Mouse (Mus musculus): ENCODE results near the gene C8g. TPM values are rescaled to one million over a fixed set of nuclear protein-coding genes. Genes with fewer than 3 reads are reported as not detected.

C8g gene
- polyA plus RNA-seq, 1 experiment from 2014 or later = 5.9 TPM

GRCm38 (mm10) chr2:25461407-25461806, 40.1 kb downstream of the C8g start:
- Histone ChIP-seq H3K4me2 (ENCODE audit: low read length) (peak overlapping the region; percentile 98), H3K9ac (ENCODE audit: low read depth, low read length) (peak overlapping the region; percentile 85), H3K4me3 (ENCODE audit: low read depth, low read length) (peak overlapping the region; percentile 59), H3K27me3 (ENCODE audit: control insufficient read depth, insufficient read depth, low read depth, low read length) (no peaks in the 10 kb centered on the region), H3K9me3 (replicated peaks; ENCODE audit: control insufficient read depth, low read length, poor library complexity, severe bottlenecking) (no peaks in the 10 kb centered on the region), H3K36me3 (ENCODE audit: control insufficient read depth, insufficient read depth, low read length) (peaks cover 18% of the 10 kb centered on the region), H3K4me1 (ENCODE audit: control insufficient read depth, insufficient read depth, low read length) (peaks cover 22% of the 10 kb centered on the region), H3K27ac (ENCODE audit: low read length) (peak overlapping the region; percentile 91)
- WGBS = 24% methylated on average over 3 of the region's 3 CpGs
- peak; percentile 12 for ATAC-seq

DNA sequence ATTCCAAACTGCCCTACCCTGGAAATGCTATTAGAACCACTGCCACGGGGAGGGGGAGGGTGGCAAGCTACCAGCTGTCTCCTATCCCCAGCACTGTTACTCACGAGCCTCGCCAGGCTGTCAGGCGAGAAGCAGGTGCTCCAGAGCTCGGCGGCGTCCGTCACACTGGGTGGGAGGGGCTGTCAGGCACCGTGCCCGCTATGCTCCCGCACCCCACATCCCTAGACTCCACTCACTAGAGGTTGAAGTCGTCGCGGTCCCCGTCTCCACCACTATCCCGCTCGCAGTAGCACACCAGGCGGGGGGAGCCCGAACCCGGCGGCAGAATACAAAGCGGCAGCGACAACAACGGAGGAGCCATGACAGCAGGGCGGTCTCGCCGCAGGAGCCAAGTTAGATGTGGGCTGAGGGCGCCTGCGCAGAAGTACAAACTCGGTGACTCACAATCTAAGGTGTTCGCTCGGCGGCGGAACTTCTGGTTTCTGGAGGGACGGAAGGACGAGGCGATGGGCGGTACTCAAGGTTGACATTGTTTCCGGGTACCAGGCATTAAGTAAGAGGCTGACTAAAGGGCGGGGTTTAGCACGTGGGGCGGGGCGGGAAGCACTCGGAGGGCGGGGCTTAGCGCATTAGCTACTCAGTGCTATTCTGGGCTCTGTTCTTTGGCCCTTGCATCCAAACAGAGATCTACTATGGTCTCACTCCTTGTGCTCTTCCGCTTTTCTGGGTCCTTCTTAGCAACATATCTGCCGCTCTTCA, 40.8 kb downstream of the C8g start, which contains the start of gene Paxx:
Gene Paxx (minus strand): TSS at position 544 of the 759 bp plus-strand sequence.
- no peaks in the 10 kb centered on the region for H3K27me3 ChIP-seq (ENCODE audit: control insufficient read depth, insufficient read depth, low read depth, low read length)
- H3K4me1 ChIP-seq (ENCODE audit: control insufficient read depth, insufficient read depth, low read length) = peaks cover 22% of the 10 kb centered on the region
- H3K9me3 ChIP-seq (replicated peaks; ENCODE audit: control insufficient read depth, low read length, poor library complexity, severe bottlenecking) = no peaks in the 10 kb centered on the region
- ATAC-seq = peak; percentile 92
- H3K4me3 ChIP-seq (ENCODE audit: low read depth, low read length) = peak within 1 kb of the TSS; percentile 59
- H3K4me2 ChIP-seq (ENCODE audit: low read length) = peak within 1 kb of the TSS; percentile 98
- H3K9ac ChIP-seq (ENCODE audit: low read depth, low read length) = peak within 1 kb of the TSS; percentile 85
- peak within 1 kb of the TSS; percentile 91 for H3K27ac ChIP-seq (ENCODE audit: low read length)
- WGBS = under 1% methylated on average over 48 of the region's 48 CpGs
- peaks cover 18% of the 10 kb centered on the region for H3K36me3 ChIP-seq (ENCODE audit: control insufficient read depth, insufficient read depth, low read length)

DNA sequence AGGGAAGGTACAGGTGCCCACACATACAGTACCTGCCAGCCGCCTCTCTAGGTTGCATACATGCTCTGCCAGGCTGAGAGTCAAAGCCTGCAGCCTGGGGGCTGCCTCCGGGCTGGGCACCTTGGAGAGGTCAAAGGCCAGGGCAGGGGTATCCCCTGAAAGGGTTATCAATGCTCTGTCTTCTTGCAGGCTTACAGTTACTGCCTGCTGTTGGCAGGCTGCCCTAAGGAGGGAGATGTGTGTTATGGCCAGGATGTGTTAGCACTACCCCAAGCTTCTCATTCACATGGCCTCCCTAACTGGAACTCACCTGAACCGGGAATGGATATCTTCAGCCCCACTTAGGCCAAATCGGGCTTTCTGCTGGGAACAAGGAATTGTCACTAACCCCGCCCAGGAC, 41.4 kb downstream of the C8g start:
- Histone ChIP-seq H3K4me2 (ENCODE audit: low read length) (peak overlapping the region; percentile 98), H3K36me3 (ENCODE audit: control insufficient read depth, insufficient read depth, low read length) (peaks cover 18% of the 10 kb centered on the region), H3K27ac (ENCODE audit: low read length) (peak overlapping the region; percentile 91), H3K9me3 (replicated peaks; ENCODE audit: control insufficient read depth, low read length, poor library complexity, severe bottlenecking) (no peaks in the 10 kb centered on the region), H3K27me3 (ENCODE audit: control insufficient read depth, insufficient read depth, low read depth, low read length) (no peaks in the 10 kb centered on the region), H3K9ac (ENCODE audit: low read depth, low read length) (peak overlapping the region; percentile 85), H3K4me3 (ENCODE audit: low read depth, low read length) (peak overlapping the region; percentile 59), H3K4me1 (ENCODE audit: control insufficient read depth, insufficient read depth, low read length) (peaks cover 22% of the 10 kb centered on the region)
- peak; percentile 27 for ATAC-seq
- 31% methylated on average over 5 of the region's 5 CpGs for WGBS

GRCm38 (mm10) chr2:25458911-25459310, 42.6 kb downstream of the C8g start:
- Histone ChIP-seq H3K4me2 (ENCODE audit: low read length) (no peak overlapping the region), H3K27me3 (ENCODE audit: control insufficient read depth, insufficient read depth, low read depth, low read length) (no peaks in the 10 kb centered on the region), H3K27ac (ENCODE audit: low read length) (no peak overlapping the region), H3K4me1 (ENCODE audit: control insufficient read depth, insufficient read depth, low read length) (peaks cover 22% of the 10 kb centered on the region), H3K4me3 (ENCODE audit: low read depth, low read length) (no peak overlapping the region), H3K9me3 (replicated peaks; ENCODE audit: control insufficient read depth, low read length, poor library complexity, severe bottlenecking) (no peaks in the 10 kb centered on the region), H3K9ac (ENCODE audit: low read depth, low read length) (no peak overlapping the region), H3K36me3 (ENCODE audit: control insufficient read depth, insufficient read depth, low read length) (peaks cover 18% of the 10 kb centered on the region)
- 77% methylated on average over 5 of the region's 5 CpGs for WGBS
- no peak for ATAC-seq

DNA sequence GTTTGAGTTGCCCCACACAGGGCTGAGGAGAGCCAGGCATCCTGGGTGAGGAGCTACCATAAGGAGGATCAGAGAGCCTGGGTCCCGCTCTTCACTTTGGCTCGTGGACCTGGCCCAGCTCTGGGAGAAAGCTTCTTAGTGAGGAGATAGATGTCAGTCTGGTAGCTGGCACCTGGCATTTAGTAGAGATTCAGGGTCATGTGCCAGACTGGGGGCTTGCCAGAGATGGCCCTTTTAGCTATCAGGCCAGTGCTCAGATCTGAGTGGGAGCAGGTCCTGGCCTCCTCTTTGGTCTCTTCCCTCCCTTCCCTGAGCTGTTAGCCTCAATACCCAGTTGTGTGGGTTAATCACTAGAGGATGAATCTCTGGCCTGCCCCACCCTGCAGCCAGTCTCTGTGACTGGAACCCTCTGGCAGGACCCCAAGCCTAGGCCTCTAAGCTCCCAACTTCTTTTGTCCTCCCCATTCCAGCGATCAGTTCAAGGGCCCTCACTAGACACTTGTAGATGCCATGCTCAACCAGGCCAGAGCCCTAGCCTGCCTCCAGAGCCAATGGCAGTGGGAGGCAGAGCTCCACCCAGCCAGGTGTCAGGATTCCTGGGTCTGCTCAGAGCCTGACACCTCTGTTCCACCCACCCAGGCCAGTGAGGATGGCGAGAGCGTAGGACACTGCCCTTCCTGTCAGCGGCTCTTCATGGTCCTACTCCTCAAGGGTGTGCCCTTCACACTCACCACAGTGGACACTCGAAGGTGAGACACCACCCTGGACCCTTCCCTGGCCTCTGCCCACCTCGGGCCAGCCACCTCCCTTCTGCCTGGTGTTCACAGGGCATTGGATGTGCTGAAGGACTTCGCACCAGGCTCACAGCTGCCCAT, 44.3 kb downstream of the C8g start:
- no peaks in the 10 kb centered on the region for H3K9me3 ChIP-seq (replicated peaks; ENCODE audit: control insufficient read depth, low read length, poor library complexity, severe bottlenecking)
- WGBS = 84% methylated on average over 9 of the region's 9 CpGs
- H3K9ac ChIP-seq (ENCODE audit: low read depth, low read length) = no peak overlapping the region

GRCm38 (mm10) chr2:25456205-25456953, 45.1 kb downstream of the C8g start, which contains the start of gene Clic3:
Gene Clic3 (plus strand): TSS chr2:25456838.
- Histone ChIP-seq H3K4me3 (ENCODE audit: low read depth, low read length) (no peak within 1 kb of the TSS), H3K36me3 (ENCODE audit: control insufficient read depth, insufficient read depth, low read length) (peaks cover 18% of the 10 kb centered on the region), H3K4me1 (ENCODE audit: control insufficient read depth, insufficient read depth, low read length) (peaks cover 19% of the 10 kb centered on the region), H3K9ac (ENCODE audit: low read depth, low read length) (no peak within 1 kb of the TSS), H3K4me2 (ENCODE audit: low read length) (no peak within 1 kb of the TSS), H3K27me3 (ENCODE audit: control insufficient read depth, insufficient read depth, low read depth, low read length) (no peaks in the 10 kb centered on the region), H3K27ac (ENCODE audit: low read length) (no peak within 1 kb of the TSS), H3K9me3 (replicated peaks; ENCODE audit: control insufficient read depth, low read length, poor library complexity, severe bottlenecking) (no peaks in the 10 kb centered on the region)
- no peak for ATAC-seq
- WGBS = 66% methylated on average over 14 of the region's 14 CpGs

More for the DNA sequence above, 44.3 kb downstream of the C8g start:
- Histone ChIP-seq H3K27ac (ENCODE audit: low read length) (no peak overlapping the region), H3K4me3 (ENCODE audit: low read depth, low read length) (no peak overlapping the region), H3K36me3 (ENCODE audit: control insufficient read depth, insufficient read depth, low read length) (peaks cover 18% of the 10 kb centered on the region), H3K4me1 (ENCODE audit: control insufficient read depth, insufficient read depth, low read length) (peaks cover 22% of the 10 kb centered on the region), H3K4me2 (ENCODE audit: low read length) (no peak overlapping the region), H3K27me3 (ENCODE audit: control insufficient read depth, insufficient read depth, low read depth, low read length) (no peaks in the 10 kb centered on the region)
- ATAC-seq = no peak

DNA sequence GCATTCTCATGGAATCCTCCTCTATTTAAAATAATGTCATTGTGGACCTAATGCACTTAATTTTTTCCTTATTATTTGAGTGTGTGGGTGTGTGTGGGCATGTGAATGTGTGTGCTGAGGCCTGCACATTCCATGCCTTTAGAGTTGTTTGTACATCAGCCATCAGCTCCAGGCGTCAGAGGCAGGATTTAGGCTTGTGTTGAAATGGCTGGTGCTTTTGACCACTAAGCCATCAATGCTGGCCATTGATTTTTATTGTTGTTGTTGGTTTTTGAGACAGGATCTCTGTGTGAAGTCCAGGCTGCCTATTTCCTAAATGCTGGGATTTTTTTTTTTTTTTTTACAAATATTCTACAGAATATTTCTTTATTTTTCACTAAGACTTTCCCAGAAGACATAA, 48.6 kb downstream of the C8g start:
- Histone ChIP-seq H3K4me3 (ENCODE audit: low read depth, low read length) (no peak overlapping the region), H3K27me3 (ENCODE audit: control insufficient read depth, insufficient read depth, low read depth, low read length) (no peaks in the 10 kb centered on the region), H3K9me3 (replicated peaks; ENCODE audit: control insufficient read depth, low read length, poor library complexity, severe bottlenecking) (no peaks in the 10 kb centered on the region), H3K36me3 (ENCODE audit: control insufficient read depth, insufficient read depth, low read length) (peaks cover 7% of the 10 kb centered on the region), H3K27ac (ENCODE audit: low read length) (no peak overlapping the region), H3K4me2 (ENCODE audit: low read length) (no peak overlapping the region), H3K9ac (ENCODE audit: low read depth, low read length) (no peak overlapping the region), H3K4me1 (ENCODE audit: control insufficient read depth, insufficient read depth, low read length) (no peaks in the 10 kb centered on the region)
- WGBS = 35% methylated on average over 1 of the region's 1 CpGs
- no peak for ATAC-seq

GRCm38 (mm10) chr2:25450853-25451647, 50.5 kb downstream of the C8g start:
- WGBS = 86% methylated on average over 8 of the region's 8 CpGs

More at GRCm38 (mm10) chr2:25450853-25451647, 50.5 kb downstream of the C8g start:
- Histone ChIP-seq H3K9ac (ENCODE audit: low read depth, low read length) (no peak overlapping the region), H3K27ac (ENCODE audit: low read length) (no peak overlapping the region), H3K4me1 (ENCODE audit: control insufficient read depth, insufficient read depth, low read length) (no peaks in the 10 kb centered on the region), H3K27me3 (ENCODE audit: control insufficient read depth, insufficient read depth, low read depth, low read length) (no peaks in the 10 kb centered on the region), H3K9me3 (replicated peaks; ENCODE audit: control insufficient read depth, low read length, poor library complexity, severe bottlenecking) (no peaks in the 10 kb centered on the region), H3K36me3 (ENCODE audit: control insufficient read depth, insufficient read depth, low read length) (peaks cover 19% of the 10 kb centered on the region), H3K4me2 (ENCODE audit: low read length) (no peak overlapping the region), H3K4me3 (ENCODE audit: low read depth, low read length) (no peak overlapping the region)
- ATAC-seq = no peak

All from midbrain, embryonic 16.5 days (tissue).